Mouse (Mus musculus) embryo, embryonic 10 days (tissue): ENCODE measurements at regions not wholly inside any gene's neighbourhood (a gene's known extent, or its start where the extent isn't known, plus 50 kb on each side); places are given as distances from the start of the nearest gene placed in this dataset.

ENCODE experiments used
- DNase-seq: peaks from one replicate; pipeline ENCODE4 v3.0.0-alpha.2; 2015; ENCODE audit warnings: low spot score

- no peak for DNase-seq
Observed at GRCm38 (mm10) chr13:30600194-30600593, 55.0 kb upstream of the Uqcrfs1 start.

GRCm38 (mm10) chr13:30600625-30601407 lies 55.7 kb upstream of the Uqcrfs1 start:
- no peak for DNase-seq

- peak; percentile 18 for DNase-seq
Observed at GRCm38 (mm10) chr13:30603936-30604335, 55.9 kb upstream of the Dusp22 start.

- no peak for DNase-seq
Observed at GRCm38 (mm10) chr13:30607343-30607742, 52.5 kb upstream of the Dusp22 start.

- no peak for DNase-seq
Observed at GRCm38 (mm10) chr13:30607881-30608280, 51.9 kb upstream of the Dusp22 start.

GRCm38 (mm10) chr13:30609784-30610183 lies 50.0 kb upstream of the Dusp22 start:
- DNase-seq = no peak
